Mouse (Mus musculus) layer of hippocampus, adult 18-20 months (tissue): ENCODE data around the gene Pparg. TPM values are rescaled to one million over a fixed set of nuclear protein-coding genes. Genes with fewer than 3 reads are reported as not detected.

Source experiments
- total RNA-seq, 2 experiments: library from RNA; stranded (reverse); gene quantifications; 2 replicates each; pipeline ENCODE4 v1.2.3; 2021

Gene Pparg
- total RNA-seq, 2 experiments from 2014 or later = 2.0 to 2.1 TPM

Other genes with a start within 250 kb of the Pparg start
- gene Syn2, start 226.0 kb upstream of the Pparg start, total RNA-seq = 100 to 1,000 TPM; 579 to 589 TPM
- gene Gm17482, start 133.6 kb upstream of the Pparg start, total RNA-seq = not detected
- gene Timp4, start 108.7 kb upstream of the Pparg start, total RNA-seq = 10 to 100 TPM; 19.9 to 22.0 TPM
- gene Tsen2, start 183.7 kb downstream of the Pparg start, total RNA-seq = 10 to 100 TPM; 24.6 to 28.0 TPM
- not detected for gene Mkrn2os, start 231.6 kb downstream of the Pparg start, total RNA-seq
- 10 to 100 TPM; 33.0 to 41.2 TPM for gene Mkrn2, start 241.0 kb downstream of the Pparg start, total RNA-seq